Mouse (Mus musculus): ENCODE measurements around the gene Usp35. TPM values are rescaled to one million over a fixed set of nuclear protein-coding genes. Genes with fewer than 3 reads are reported as not detected.

Usp35 gene
- total RNA-seq (2021), result 10 to 100 TPM; 11.5 to 14.0 TPM

GRCm38 (mm10) chr7:97331726-97332666 is at the start of gene Usp35, which contains the start of gene Kctd21:
Usp35 (minus strand) TSS chr7:97332020.
Kctd21 (plus strand) TSS chr7:97332327.
- peak; percentile 88 to 89 for DNase-seq (ENCODE audit: extremely low spot score in 1 of 2, low spot score in 1 of 2)

GRCm38 (mm10) chr7:97380500-97381123 is 48.8 kb upstream of the Usp35 start:
- DNase-seq (ENCODE audit: extremely low spot score in 1 of 2, low spot score in 1 of 2), result no peak

GRCm38 (mm10) chr7:97379304-97379703 is 47.5 kb upstream of the Usp35 start:
- DNase-seq (ENCODE audit: extremely low spot score in 1 of 2, low spot score in 1 of 2), result no peak

- no peak for DNase-seq (ENCODE audit: extremely low spot score in 1 of 2, low spot score in 1 of 2)
Measured at GRCm38 (mm10) chr7:97375906-97376305, 44.1 kb upstream of the Usp35 start.

GRCm38 (mm10) chr7:97375101-97375500 is 43.3 kb upstream of the Usp35 start:
- DNase-seq (ENCODE audit: extremely low spot score in 1 of 2, low spot score in 1 of 2), result no peak

- DNase-seq (ENCODE audit: extremely low spot score in 1 of 2, low spot score in 1 of 2), result no peak
Measured at GRCm38 (mm10) chr7:97365887-97366286, 34.1 kb upstream of the Usp35 start.

GRCm38 (mm10) chr7:97361467-97361866 is 29.6 kb upstream of the Usp35 start:
- DNase-seq (ENCODE audit: extremely low spot score in 1 of 2, low spot score in 1 of 2), result no peak

GRCm38 (mm10) chr7:97360955-97361354 is 29.1 kb upstream of the Usp35 start:
- DNase-seq (ENCODE audit: extremely low spot score in 1 of 2, low spot score in 1 of 2), result no peak

- DNase-seq (ENCODE audit: extremely low spot score in 1 of 2, low spot score in 1 of 2), result no peak
Measured at GRCm38 (mm10) chr7:97360166-97360565, 28.3 kb upstream of the Usp35 start.

GRCm38 (mm10) chr7:97358347-97358746 is 26.5 kb upstream of the Usp35 start:
- no peak for DNase-seq (ENCODE audit: extremely low spot score in 1 of 2, low spot score in 1 of 2)

GRCm38 (mm10) chr7:97357840-97358239 is 26.0 kb upstream of the Usp35 start:
- no peak for DNase-seq (ENCODE audit: extremely low spot score in 1 of 2, low spot score in 1 of 2)

GRCm38 (mm10) chr7:97356875-97357276 is 25.1 kb upstream of the Usp35 start:
- no peak for DNase-seq (ENCODE audit: extremely low spot score in 1 of 2, low spot score in 1 of 2)

- DNase-seq (ENCODE audit: extremely low spot score in 1 of 2, low spot score in 1 of 2), result no peak
Measured at GRCm38 (mm10) chr7:97356253-97356652, 24.4 kb upstream of the Usp35 start.

GRCm38 (mm10) chr7:97355068-97355841 is 23.4 kb upstream of the Usp35 start:
- DNase-seq (ENCODE audit: extremely low spot score in 1 of 2, low spot score in 1 of 2), result no peak

GRCm38 (mm10) chr7:97353356-97353755 is 21.5 kb upstream of the Usp35 start:
- no peak for DNase-seq (ENCODE audit: extremely low spot score in 1 of 2, low spot score in 1 of 2)

GRCm38 (mm10) chr7:97351792-97352513 is 20.1 kb upstream of the Usp35 start:
- no peak for DNase-seq (ENCODE audit: extremely low spot score in 1 of 2, low spot score in 1 of 2)

- DNase-seq (ENCODE audit: extremely low spot score in 1 of 2, low spot score in 1 of 2), result no peak
Measured at GRCm38 (mm10) chr7:97350891-97351290, 19.1 kb upstream of the Usp35 start.

GRCm38 (mm10) chr7:97349438-97349837 is 17.6 kb upstream of the Usp35 start:
- DNase-seq (ENCODE audit: extremely low spot score in 1 of 2, low spot score in 1 of 2), result no peak

- DNase-seq (ENCODE audit: extremely low spot score in 1 of 2, low spot score in 1 of 2), result no peak
Measured at GRCm38 (mm10) chr7:97348836-97349235, 17.0 kb upstream of the Usp35 start.

GRCm38 (mm10) chr7:97348318-97348717 is 16.5 kb upstream of the Usp35 start:
- DNase-seq (ENCODE audit: extremely low spot score in 1 of 2, low spot score in 1 of 2), result no peak
